Mouse (Mus musculus) kidney, adult 11 months (tissue): ENCODE measurements around the gene Plekhd1.

Experiments
- DNase-seq: peaks from one replicate; pipeline ENCODE4 v3.0.0; 2022

Gene Plekhd1

GRCm38 (mm10) chr12:80758559-80759386, 66.4 kb downstream of the Plekhd1 start:
- DNase-seq = no peak

GRCm38 (mm10) chr12:80759387-80759712, 67.0 kb downstream of the Plekhd1 start:
- no peak for DNase-seq

GRCm38 (mm10) chr12:80759713-80760395, 67.5 kb downstream of the Plekhd1 start:
- DNase-seq = no peak

- peak; percentile 52 for DNase-seq
Measured at GRCm38 (mm10) chr12:80760396-80760801, 68.0 kb downstream of the Plekhd1 start, which contains the start of gene Ccdc177. TSS of gene Ccdc177 (minus strand) at chr12:80760687.

- no peak for DNase-seq
Measured at GRCm38 (mm10) chr12:80762982-80763381, 70.6 kb downstream of the Plekhd1 start.

GRCm38 (mm10) chr12:80764116-80764515, 71.7 kb downstream of the Plekhd1 start:
- no peak for DNase-seq

- peak; percentile 67 for DNase-seq
Measured at GRCm38 (mm10) chr12:80769697-80770096, 77.3 kb downstream of the Plekhd1 start.
